Mouse (Mus musculus) cerebellum, adult 8-10 months (tissue): ENCODE measurements around the gene Commd4.

Experiments
- DNase-seq: peaks from one replicate; pipeline ENCODE4 v3.0.0; 2022

Commd4 gene

GRCm38 (mm10) chr9:57141417-57142353 lies 16.4 kb downstream of the Commd4 start:
- no peak for DNase-seq

GRCm38 (mm10) chr9:57139571-57139970 lies 18.6 kb downstream of the Commd4 start:
- no peak for DNase-seq

GRCm38 (mm10) chr9:57139110-57139509 lies 19.0 kb downstream of the Commd4 start:
- no peak for DNase-seq

- DNase-seq = no peak
These were observed 19.6 kb downstream of the Commd4 start for GRCm38 (mm10) chr9:57138507-57138906.

GRCm38 (mm10) chr9:57137777-57138176 lies 20.4 kb downstream of the Commd4 start:
- no peak for DNase-seq

GRCm38 (mm10) chr9:57137246-57137645 lies 20.9 kb downstream of the Commd4 start:
- no peak for DNase-seq

GRCm38 (mm10) chr9:57130577-57131433 lies 27.3 kb downstream of the Commd4 start, which contains the start of gene Man2c1:
Gene Man2c1 (plus strand): TSS chr9:57130690.
- peak; percentile 93 for DNase-seq

- no peak for DNase-seq
These were observed 28.5 kb downstream of the Commd4 start for GRCm38 (mm10) chr9:57129641-57130040.

- no peak for DNase-seq
These were observed 40.8 kb downstream of the Commd4 start for GRCm38 (mm10) chr9:57117261-57117755.
